Mouse (Mus musculus) cerebral cortex, adult 2 months (tissue): ENCODE measurements around the gene Olfr553.

ENCODE experiments used
- WGBS: fragments of 180-500 bp; shearing (Covaris S2); methylation state at CpG from one replicate; pipeline ENCODE4 v1.1.7; 2018; 5-methylcytosine and 5-hydroxymethylcytosine counted together

Olfr553 gene

DNA sequence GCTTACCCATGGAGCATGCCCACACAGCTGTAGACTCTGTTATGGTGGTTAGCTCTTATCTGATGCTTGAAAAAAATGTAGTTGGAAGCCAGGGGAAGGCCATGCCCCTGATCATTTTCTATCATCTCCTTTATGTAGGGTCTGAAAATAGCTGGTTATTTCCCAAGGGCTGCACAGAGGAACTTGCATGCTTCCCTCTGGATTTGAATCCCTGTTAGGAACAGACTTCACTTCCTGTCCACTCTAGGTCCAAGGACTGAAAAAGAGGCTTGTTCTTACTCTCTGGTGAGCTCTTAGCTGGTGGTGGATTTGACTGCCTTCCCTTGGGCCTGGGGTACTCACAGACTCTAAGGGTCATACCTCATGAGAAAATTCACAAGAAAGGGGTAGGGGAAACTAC is at the start of gene Olfr553:
Gene Olfr553 (minus strand): TSS at position 101 of the 400 bp plus-strand sequence.

DNA sequence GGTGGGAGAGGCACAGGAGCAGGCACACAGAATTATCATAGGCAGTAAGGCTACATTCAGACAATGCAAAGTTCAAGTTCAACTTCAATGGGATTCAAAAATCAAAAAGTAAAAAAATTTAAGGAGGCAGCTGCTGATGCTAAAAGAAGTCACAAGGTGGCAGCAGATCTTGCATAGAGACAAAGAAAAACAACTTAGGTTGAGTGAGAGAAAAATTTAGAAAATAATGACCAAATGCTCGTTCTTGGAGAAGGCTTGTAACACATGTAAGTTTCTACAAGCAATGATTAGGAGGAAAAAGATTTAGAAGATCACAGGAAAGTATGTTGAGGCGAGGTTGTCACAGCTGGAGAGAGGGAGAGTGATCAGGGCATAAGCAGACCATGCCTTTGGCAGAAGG is 47.4 kb upstream of the Olfr553 start:
- 27% methylated on average over 2 of the region's 2 CpGs for WGBS

- WGBS: 67% methylated on average over 3 of the region's 3 CpGs
Observed at GRCm38 (mm10) chr7:102664599-102664998, 46.6 kb upstream of the Olfr553 start, which contains the start of gene Olfr556. Olfr556 (plus strand) TSS chr7:102664899.

DNA sequence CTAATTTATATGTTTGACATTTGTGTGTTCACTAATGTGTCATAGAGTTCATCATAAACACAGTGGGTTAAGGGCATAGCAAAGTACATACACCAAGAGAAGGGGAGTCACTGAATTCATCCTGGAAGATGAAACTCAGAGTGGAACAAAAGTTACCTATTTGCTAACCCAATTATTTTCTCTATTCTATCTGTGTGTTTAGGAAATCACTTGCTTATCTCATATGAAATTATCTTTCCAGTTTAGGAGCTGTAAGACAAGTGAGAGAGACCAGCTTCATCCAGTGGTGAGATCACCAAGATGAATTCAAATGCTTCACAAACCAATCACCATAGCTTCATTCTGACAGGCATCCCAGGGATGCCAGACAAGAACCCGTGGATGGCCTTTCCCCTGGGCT is 40.5 kb upstream of the Olfr553 start, which contains the start of gene Olfr555:
Gene Olfr555 (plus strand): TSS at position 301 of the 400 bp plus-strand sequence.
- 88% methylated on average over 1 of the region's 1 CpGs for WGBS

- 85% methylated on average over 4 of the region's 4 CpGs for WGBS
Observed at GRCm38 (mm10) chr7:102644945-102645344, 26.9 kb upstream of the Olfr553 start.

DNA sequence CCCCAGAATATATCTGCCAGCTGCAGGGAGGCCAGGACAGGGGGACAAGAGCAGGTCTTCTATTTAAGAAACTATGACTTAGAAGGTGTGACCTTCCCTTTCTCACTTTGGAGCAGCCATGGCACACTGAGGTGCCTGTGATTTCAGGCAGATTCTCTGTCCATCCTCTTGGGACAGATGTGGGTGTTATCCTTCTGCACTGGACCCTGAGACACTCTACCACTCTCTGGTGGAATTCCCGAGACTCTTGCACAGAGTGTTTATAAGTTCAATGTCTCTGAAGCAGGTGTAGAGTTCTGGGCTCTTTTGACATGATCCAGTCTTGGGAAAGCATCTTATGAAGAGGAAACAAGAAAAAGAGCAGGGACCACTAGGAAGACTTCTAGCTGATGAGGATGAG is 20.1 kb upstream of the Olfr553 start, which contains the start of gene Olfr554:
Gene Olfr554 (plus strand): TSS at position 301 of the 400 bp plus-strand sequence.
- 82% methylated on average over 1 of the region's 1 CpGs for whole genome bisulfite sequencing

DNA sequence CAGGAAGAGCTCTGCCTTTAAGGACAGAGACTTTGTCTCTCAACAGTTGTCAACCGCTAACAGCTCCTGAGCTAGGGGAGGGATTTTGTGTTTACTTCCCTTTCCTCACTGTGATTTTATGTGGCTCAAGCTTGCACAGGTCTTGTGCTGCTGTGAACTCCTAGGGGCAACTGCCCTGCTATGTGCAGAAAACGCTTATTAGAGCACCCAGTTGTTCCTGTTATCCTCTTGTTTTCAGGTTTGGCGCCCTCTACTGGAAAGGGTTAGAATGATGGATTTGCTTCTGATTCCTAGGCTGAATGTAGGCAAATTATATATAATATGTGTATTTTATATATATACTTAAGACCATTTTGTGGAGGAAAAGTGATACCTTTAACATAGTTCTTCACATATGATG is 18.6 kb upstream of the Olfr553 start:
- 39% methylated on average over 3 of the region's 3 CpGs for WGBS

- WGBS: 89% methylated on average over 19 of the region's 19 CpGs
Observed at GRCm38 (mm10) chr7:102620368-102620767, 2.4 kb upstream of the Olfr553 start.

- WGBS: 60% methylated on average over 5 of the region's 5 CpGs
Observed at GRCm38 (mm10) chr7:102619608-102620007, 1.6 kb upstream of the Olfr553 start.

- WGBS: 45% methylated on average over 1 of the region's 1 CpGs
Observed at GRCm38 (mm10) chr7:102597378-102598031, 20.5 kb downstream of the Olfr553 start, which contains the start of gene Olfr552. Olfr552 (plus strand) TSS chr7:102597770.

DNA sequence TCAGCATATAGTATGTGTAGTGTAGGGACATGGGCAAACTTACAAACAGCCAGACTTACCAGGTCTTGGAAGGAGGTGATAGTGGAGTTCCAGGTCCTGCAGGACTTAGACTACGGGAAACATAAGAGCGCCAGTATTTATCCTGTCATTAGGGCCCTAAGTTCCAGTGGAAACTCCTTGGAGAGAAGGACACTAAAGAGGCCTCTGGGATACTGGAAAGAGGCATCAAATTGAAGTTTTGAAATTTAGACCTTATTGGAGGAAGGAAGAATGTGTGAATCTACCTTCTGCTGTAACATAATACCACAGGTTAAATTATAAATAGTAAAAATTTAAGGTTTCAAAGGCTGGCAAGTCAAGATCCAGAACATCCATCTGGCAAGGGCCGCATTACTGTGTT is 26.2 kb downstream of the Olfr553 start, which contains the start of gene Olfr551:
Gene Olfr551 (minus strand): TSS at position 101 of the 400 bp plus-strand sequence.
- 94% methylated on average over 3 of the region's 3 CpGs for WGBS

- WGBS: 64% methylated on average over 6 of the region's 6 CpGs
Observed at GRCm38 (mm10) chr7:102575998-102576397, 42.0 kb downstream of the Olfr553 start.

- 76% methylated on average over 3 of the region's 3 CpGs for WGBS
Observed at GRCm38 (mm10) chr7:102573174-102573830, 44.7 kb downstream of the Olfr553 start.

- 69% methylated on average over 8 of the region's 8 CpGs for WGBS
Observed at GRCm38 (mm10) chr7:102571142-102571541, 46.9 kb downstream of the Olfr553 start, which contains the start of gene Olfr550. Olfr550 (plus strand) TSS chr7:102571442.

- WGBS: 91% methylated on average over 4 of the region's 4 CpGs
Observed at GRCm38 (mm10) chr7:102566219-102566618, 51.8 kb downstream of the Olfr553 start.

DNA sequence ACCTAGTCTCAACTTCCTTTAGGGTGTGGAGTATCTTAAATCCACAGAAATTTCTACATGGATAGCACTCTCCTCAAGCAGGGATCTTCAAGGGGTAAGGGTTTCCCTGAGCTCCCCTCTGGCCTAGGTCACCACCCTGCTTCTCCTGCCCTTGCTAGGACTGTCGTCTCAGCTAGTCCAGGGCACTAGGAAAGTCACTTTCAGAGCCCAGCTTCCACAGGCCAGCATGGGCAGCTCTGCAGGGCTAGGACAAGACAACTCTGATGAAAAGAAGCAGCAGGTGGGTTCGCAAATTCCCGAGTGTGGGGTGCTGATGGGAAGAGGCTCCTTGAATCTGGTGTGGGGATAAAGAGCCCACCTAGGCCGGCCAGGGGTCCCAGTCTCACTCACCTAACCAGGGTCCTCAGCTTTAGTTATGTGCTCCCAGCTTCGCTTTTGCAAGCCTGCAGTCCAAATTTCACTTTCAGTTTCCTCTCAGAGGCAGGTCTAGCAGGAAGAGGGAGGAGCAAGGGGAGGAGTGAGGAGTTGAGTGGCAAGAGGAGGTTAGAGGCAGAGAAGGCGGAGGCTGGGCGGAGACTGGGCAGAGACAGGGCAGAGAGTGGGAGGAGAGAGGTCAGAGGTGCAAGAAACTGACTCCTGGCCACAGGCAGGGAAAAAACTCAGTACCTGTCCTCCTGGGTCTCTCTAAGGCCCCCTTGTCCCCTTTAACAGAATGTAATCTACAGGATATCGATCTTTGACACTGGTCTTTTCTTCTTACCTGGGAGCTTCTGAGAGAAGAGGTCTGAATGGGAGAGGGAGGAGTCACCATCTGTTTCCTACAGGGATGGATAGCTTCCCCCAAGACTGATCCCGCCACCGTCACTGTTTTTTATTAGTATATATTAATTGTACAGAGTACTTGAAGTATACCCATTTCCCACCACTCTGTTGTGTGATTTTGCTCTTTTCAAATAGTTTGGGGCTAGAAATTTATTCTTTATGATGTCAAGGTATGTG is 52.7 kb downstream of the Olfr553 start, which contains the start of gene Trim21:
Gene Trim21 (minus strand): TSS at position 488 of the 999 bp plus-strand sequence.
- 33% methylated on average over 10 of the region's 10 CpGs for WGBS
